Mouse (Mus musculus) stomach, postnatal 0 days (tissue): ENCODE data around the gene Nedd9. TPM values are rescaled to one million over a fixed set of nuclear protein-coding genes. Genes with fewer than 3 reads are reported as not detected.

ENCODE experiments used
- ATAC-seq: fragments of 200-750 bp; cut with Nextera tagmentation; 2 replicates; pipeline ENCODE4 v1.8.0; 2017; ENCODE audit not compliant: low FRiP score, low TSS enrichment
- DNase-seq: peaks from one replicate; pipeline ENCODE4 v3.0.0-alpha.2; 2016; ENCODE audit warnings: low spot score
- H3K27ac ChIP-seq: fragments of 300-500 bp; sonication (generic); replicated peaks from 2 replicates; pipeline ENCODE4 v1.5.1; 2014; ENCODE audit warnings: mild to moderate bottlenecking, control low read depth
- H3K27me3 ChIP-seq: fragments of 300-500 bp; sonication (generic); 2 replicates; pipeline ENCODE4 v1.6.1; 2014; ENCODE audit warnings: low read length; ENCODE audit not compliant: control insufficient read depth, insufficient read depth
- H3K36me3 ChIP-seq: fragments of 300-500 bp; sonication (generic); 2 replicates; pipeline ENCODE4 v1.6.1; 2014; ENCODE audit warnings: low read length, mixed read lengths; ENCODE audit not compliant: control insufficient read depth, insufficient read depth
- H3K4me1 ChIP-seq: fragments of 300-500 bp; sonication (generic); replicated peaks from 2 replicates; pipeline ENCODE4 v1.6.1; 2014; ENCODE audit warnings: antibody characterized with exemption; ENCODE audit not compliant: control insufficient read depth, insufficient read depth
- H3K4me2 ChIP-seq: fragments of 300-500 bp; sonication (generic); replicated peaks from 2 replicates; pipeline ENCODE4 v1.6.1; 2014; ENCODE audit warnings: low read depth, mild to moderate bottlenecking, control low read depth, moderate library complexity
- H3K4me3 ChIP-seq: fragments of 300-500 bp; sonication (generic); 2 replicates; pipeline ENCODE4 v1.5.1; 2014; ENCODE audit warnings: low read depth, low read length, control low read depth
- H3K9ac ChIP-seq: fragments of 300-500 bp; sonication (generic); 2 replicates; pipeline ENCODE4 v1.6.1; 2014; ENCODE audit warnings: mild to moderate bottlenecking, low read length, control low read depth, mixed read lengths
- H3K9me3 ChIP-seq: fragments of 300-500 bp; sonication (generic); 2 replicates; pipeline ENCODE4 v1.6.1; 2016; ENCODE audit warnings: low read length; ENCODE audit not compliant: control insufficient read depth
- CTCF ChIP-seq: IDR thresholded peaks from 2 replicates; pipeline ENCODE4 v1.5.1; 2016; ENCODE audit warnings: antibody characterized with exemption, low read depth, mild to moderate bottlenecking, moderate library complexity
- EP300 ChIP-seq: optimal IDR thresholded peaks from 2 replicates; pipeline ENCODE3; 2016; ENCODE audit warnings: antibody characterized with exemption
- WGBS: fragments of 180-500 bp; shearing (Covaris S2); extraction: QIAGEN DNeasy Blood & Tissue Kit; methylation state at CpG from one replicate; pipeline ENCODE4 v1.1.7; 2014; 5-methylcytosine and 5-hydroxymethylcytosine counted together
- polyA plus RNA-seq: library from polyadenylated mRNA; unstranded; fragments of >200 nt; fragmentation: Nextera tagmentation; extraction: Ambion mirVana; gene quantifications from 2 replicates; pipeline ENCODE4 v1.2.1, GENCODE M21; 2015

Gene Nedd9
- polyA plus RNA-seq, 1 experiment from 2014 or later = 17.1 TPM

DNA sequence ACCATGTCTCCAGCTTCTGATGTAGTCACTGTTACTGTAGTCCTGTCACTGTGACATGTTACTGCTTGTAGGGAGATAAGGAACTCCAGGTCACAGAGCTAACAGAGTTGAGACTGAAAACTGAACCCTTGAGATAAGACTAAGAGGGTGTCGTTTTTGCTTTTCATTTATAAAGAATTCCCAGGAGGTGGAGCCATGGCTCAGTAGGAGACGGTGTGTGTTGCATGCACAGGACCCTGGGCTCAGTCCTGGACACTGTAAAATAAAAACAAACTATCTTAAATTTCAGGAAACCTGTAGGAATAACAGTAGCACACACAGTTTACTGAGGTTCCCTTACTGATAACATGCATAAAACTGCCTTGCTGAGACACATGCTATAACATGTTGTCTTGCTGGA lies 188.6 kb downstream of the Nedd9 start:
- Histone ChIP-seq H3K4me3 (no peak overlapping the region), H3K9ac (no peak overlapping the region), H3K9me3 (no peaks in the 10 kb centered on the region), H3K27me3 (no peaks in the 10 kb centered on the region), H3K4me2 (no peak overlapping the region), H3K27ac (no peak overlapping the region), H3K4me1 (no peaks in the 10 kb centered on the region), H3K36me3 (no peaks in the 10 kb centered on the region)
- TF ChIP-seq EP300 = no peak
- TF ChIP-seq CTCF = peak; percentile 50
- WGBS = 5% methylated on average over 2 of the region's 2 CpGs
- DNase-seq (no peak), ATAC-seq (no peak)

DNA sequence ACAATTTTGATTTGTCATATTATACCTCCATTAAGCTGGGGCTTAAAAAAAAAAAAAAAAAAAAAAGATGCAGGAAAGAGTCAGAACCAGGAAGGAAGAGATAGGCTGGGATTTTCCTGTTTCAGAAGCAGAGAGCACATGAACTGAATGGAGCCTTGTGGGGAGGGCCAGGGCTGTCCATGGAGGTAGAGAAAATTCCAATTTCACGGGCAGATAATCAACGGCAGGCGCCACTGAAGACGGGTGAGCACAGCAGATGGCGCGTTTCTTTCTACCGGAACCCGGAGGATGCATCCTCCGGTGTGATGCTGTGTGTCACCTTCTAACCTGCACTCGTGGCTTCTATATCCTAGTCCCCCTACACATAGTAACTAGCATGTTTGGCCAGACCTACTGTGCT lies 190.8 kb downstream of the Nedd9 start:
- H3K27ac ChIP-seq = no peak overlapping the region
- H3K4me2 ChIP-seq = no peak overlapping the region
- DNase-seq (no peak), ATAC-seq (no peak)
- no peaks in the 10 kb centered on the region for H3K27me3 ChIP-seq
- no peaks in the 10 kb centered on the region for H3K9me3 ChIP-seq
- H3K4me3 ChIP-seq = no peak overlapping the region
- H3K4me1 ChIP-seq = no peaks in the 10 kb centered on the region
- TF ChIP-seq CTCF = no peak
- no peak for TF ChIP-seq EP300
- H3K36me3 ChIP-seq = no peaks in the 10 kb centered on the region
- no peak overlapping the region for H3K9ac ChIP-seq
- 81% methylated on average over 10 of the region's 10 CpGs for WGBS

DNA sequence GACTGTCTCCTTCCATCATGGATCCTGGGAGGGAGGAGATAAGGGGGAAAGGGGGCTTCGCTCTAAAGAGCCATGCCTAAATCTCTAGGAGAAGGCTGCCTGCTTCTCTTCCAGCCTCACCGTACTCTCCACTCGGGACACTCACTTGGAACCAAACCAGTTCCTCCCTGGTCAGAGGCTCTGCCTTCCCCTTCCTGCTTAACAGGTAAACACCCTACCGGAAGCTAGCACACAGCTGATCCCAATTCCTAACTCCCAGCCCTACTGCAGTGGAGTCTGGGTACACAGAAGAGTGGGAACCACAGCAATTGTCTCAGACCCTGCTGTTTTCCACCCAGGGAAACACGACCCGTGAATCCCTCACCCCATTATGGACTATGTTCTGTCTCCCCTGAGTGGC lies 191.3 kb downstream of the Nedd9 start:
- no peak for TF ChIP-seq EP300
- no peak for TF ChIP-seq CTCF
- 55% methylated on average over 6 of the region's 6 CpGs for WGBS
- Histone ChIP-seq H3K9ac (no peak overlapping the region), H3K9me3 (no peaks in the 10 kb centered on the region), H3K36me3 (no peaks in the 10 kb centered on the region), H3K4me1 (no peaks in the 10 kb centered on the region), H3K4me3 (no peak overlapping the region), H3K27ac (no peak overlapping the region), H3K4me2 (no peak overlapping the region), H3K27me3 (no peaks in the 10 kb centered on the region)
- peak; percentile 27 for DNase-seq
- ATAC-seq = peak; percentile 65; the same call in 1 of the 2 replicates

DNA sequence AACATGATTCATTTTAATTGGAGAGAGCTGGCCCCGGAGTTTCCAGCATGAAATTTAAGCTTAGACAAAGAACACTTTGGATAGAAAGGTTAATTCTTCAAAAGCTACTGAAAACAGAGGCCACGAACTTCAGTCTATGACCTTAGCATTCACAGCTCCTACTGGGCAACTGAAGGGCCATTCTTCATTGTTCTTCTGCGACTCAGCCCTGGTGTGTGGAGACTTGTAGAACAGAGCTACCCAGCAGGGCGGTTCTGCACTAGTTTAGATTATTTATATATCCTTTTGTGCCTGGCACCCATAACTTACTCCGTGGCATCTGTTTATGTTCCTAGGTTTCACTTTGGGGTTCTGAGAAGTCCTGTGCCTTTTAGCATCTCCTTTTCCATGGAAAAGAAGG lies 193.6 kb downstream of the Nedd9 start:
- no peak for TF ChIP-seq EP300
- Histone ChIP-seq H3K36me3 (no peaks in the 10 kb centered on the region), H3K9ac (no peak overlapping the region), H3K27me3 (no peaks in the 10 kb centered on the region), H3K27ac (no peak overlapping the region), H3K9me3 (no peaks in the 10 kb centered on the region), H3K4me3 (no peak overlapping the region), H3K4me2 (no peak overlapping the region), H3K4me1 (no peaks in the 10 kb centered on the region)
- no peak for ATAC-seq
- no peak for DNase-seq
- WGBS = 48% methylated on average over 5 of the region's 5 CpGs

DNA sequence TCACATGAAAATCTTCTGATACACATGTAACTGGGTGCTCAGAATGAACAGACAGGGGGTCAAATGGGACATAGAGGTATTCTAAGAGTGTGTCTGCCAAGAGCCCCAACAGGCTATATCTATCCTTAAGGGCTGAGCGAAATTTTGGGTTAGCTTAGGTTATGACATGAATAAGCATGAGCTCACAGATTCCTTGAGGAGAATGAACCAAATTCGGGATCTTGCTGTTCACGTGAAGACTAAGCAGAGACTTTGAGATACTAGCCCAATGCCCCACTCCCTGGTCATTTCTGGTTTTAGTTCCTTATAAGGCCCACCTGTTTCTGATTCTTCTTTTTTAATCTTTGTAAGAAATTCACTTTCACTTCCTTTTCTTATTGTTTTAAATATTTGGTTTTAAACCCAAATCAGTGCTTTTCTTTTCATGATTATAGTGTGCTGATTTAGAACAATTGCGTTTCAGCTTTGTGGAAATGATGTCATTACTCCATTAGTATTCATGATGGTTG lies 195.6 kb downstream of the Nedd9 start:
- ATAC-seq = no peak
- H3K36me3 ChIP-seq = no peaks in the 10 kb centered on the region
- H3K27ac ChIP-seq = no peak overlapping the region
- no peaks in the 10 kb centered on the region for H3K4me1 ChIP-seq
- 86% methylated on average over 4 of the region's 4 CpGs for WGBS
- H3K27me3 ChIP-seq = no peaks in the 10 kb centered on the region
- TF ChIP-seq CTCF = no peak
- no peak for TF ChIP-seq EP300
- no peak overlapping the region for H3K4me2 ChIP-seq
- H3K9me3 ChIP-seq = no peaks in the 10 kb centered on the region
- no peak for DNase-seq
- H3K9ac ChIP-seq = no peak overlapping the region
- no peak overlapping the region for H3K4me3 ChIP-seq

DNA sequence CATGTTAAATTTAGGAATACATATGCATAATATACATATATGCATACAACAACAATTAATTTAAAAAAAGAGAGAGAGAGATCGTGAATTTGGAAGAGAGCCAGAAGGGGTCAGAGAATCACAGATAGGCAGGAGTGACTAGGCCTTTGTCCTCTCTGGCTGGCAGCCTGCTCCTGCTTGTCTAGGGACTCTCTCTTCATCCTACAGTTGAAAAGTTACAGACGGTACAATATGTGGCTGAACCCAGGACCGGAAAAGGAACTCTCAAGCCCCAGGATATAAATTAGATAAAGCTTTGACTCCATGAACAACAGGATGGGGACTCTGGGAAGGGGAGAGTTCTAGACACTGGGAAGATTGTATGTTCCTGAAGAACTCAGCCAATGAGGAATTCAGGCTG lies 200.9 kb downstream of the Nedd9 start:
- Histone ChIP-seq H3K36me3 (no peaks in the 10 kb centered on the region), H3K27ac (no peak overlapping the region), H3K9me3 (no peaks in the 10 kb centered on the region), H3K4me3 (no peak overlapping the region), H3K9ac (no peak overlapping the region), H3K4me2 (no peak overlapping the region), H3K27me3 (no peaks in the 10 kb centered on the region), H3K4me1 (no peaks in the 10 kb centered on the region)
- ATAC-seq (no peak), DNase-seq (no peak)
- TF ChIP-seq EP300 = no peak
- no peak for TF ChIP-seq CTCF
- 56% methylated on average over 3 of the region's 3 CpGs for WGBS
